12 mouse cellular contexts compared by ENCODE assay signal in the genomic region with DNA sequence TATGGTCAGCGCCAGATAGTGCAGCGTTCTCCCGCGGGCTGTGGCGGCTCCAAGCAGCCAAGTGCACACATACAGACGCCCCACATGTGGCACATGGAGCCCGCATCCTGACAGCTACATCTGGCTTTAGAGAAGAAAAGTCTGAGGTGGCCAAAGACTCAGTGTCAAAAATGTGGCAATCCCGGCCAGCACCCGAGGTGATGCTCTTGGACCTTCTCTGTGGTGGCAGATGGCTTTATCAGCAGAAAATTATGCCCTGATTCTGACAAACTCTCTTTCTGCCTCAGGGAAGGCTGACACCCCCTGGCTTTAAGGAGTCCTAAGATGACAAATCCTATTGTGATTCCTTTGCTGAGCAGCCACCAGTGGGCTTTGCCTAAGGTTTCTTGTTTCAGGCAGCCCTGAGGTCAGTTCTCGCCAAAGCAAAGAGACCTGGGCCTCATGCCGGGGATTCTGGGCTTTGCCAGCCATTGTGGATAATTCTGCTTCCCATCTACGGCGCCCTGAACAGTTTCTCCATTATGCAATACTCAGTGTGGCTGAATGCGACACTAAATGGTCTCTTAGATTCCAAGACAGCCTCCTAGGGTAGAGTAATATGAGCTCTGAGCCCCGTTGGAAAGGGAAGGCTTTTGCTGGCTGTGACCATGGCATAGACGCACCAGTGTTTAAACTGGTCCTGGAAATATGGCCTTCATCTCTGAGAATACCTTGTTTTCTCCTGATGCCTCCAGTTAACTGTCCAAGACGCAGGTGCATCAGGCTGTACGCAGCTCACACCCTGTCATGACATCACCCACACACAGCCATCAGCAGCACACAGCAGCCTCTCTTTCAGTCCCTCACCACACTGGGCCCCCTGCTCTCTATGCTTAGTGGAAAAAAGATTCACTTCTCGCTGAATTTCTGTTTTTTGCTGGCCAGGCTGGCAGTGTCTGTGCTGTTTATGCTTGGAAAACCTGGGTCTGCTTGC.
DNase-seq lines count a peak whose midpoint lies in the region; TF ChIP-seq lines count a peak whose summit lies in the region.
"Had no signal": no experiment of that assay in that cellular context is flagged by ENCODE, and none has a peak within 500 bp of the region (broad histone marks: within the 10 kb centered on the region; RNA-seq: fewer than 3 reads in every experiment).

No protein-coding gene starts in this region.

- H3K4me1 ChIP-seq in heart, embryonic 10.5 days = peaks cover 7% of the 10 kb centered on the region; the same call in 1 of the 2 replicates
- H3K4me1 ChIP-seq: midbrain, embryonic 12.5 days; stomach, embryonic 15.5 days had no signal

- no peak overlapping the region for H3K27ac ChIP-seq in heart, embryonic 10.5 days
- H3K27ac ChIP-seq: liver, embryonic 14.5 days; midbrain, embryonic 12.5 days; stomach, embryonic 15.5 days had no signal

- H3K36me3 ChIP-seq in heart, embryonic 10.5 days = peaks cover 4% of the 10 kb centered on the region; the same call in 1 of the 2 replicates
- H3K36me3 ChIP-seq: midbrain, embryonic 12.5 days; stomach, embryonic 15.5 days had no signal

- peak; percentile 25 to 43 for DNase-seq in heart, adult 9 months (ENCODE audit: low spot score in 2 of 2)
- DNase-seq in heart, embryonic 10.5 days (ENCODE audit: low spot score) = no peak
- DNase-seq in Muller cell, postnatal 12 days (ENCODE audit: inconsistent ontology term) = peak; percentile 48
- DNase-seq in brain, embryonic 14.5 days (ENCODE audit: low read depth) = peak; percentile 43
- peak; percentile 54 for DNase-seq in heart, postnatal 25 days (ENCODE audit: low spot score)
- DNase-seq in neural tube, embryonic 10.5 days (ENCODE audit: extremely low spot score, low spot score) = no peak
- no peak for DNase-seq in spleen, postnatal 14 days (ENCODE audit: low spot score in 2 of 2)
- DNase-seq: adrenal gland, postnatal 25 days; kidney, postnatal 25 days had no signal

- no peak for TF ChIP-seq CTCF in brain, embryonic 14.5 days (IDR thresholded peaks at IDR 0.05; ENCODE audit: borderline replicate concordance, extremely low read depth, insufficient read depth, insufficient read length)

- intact Hi-C loops in heart, postnatal 25 days (cut with DNase I) = no loop called here

- no peak for TF ChIP-seq POLR2A in brain, embryonic 14.5 days (IDR thresholded peaks at IDR 0.05; ENCODE audit: borderline replicate concordance, extremely low read depth, insufficient read depth, insufficient read length, poor library complexity, severe bottlenecking)

- no peak overlapping the region for H3K4me3 ChIP-seq in heart, embryonic 10.5 days
- H3K4me3 ChIP-seq: midbrain, embryonic 12.5 days; stomach, embryonic 15.5 days had no signal

- H3K27me3 ChIP-seq in heart, embryonic 10.5 days (ENCODE audit: insufficient read depth, poor library complexity, severe bottlenecking) = no peaks in the 10 kb centered on the region
- H3K27me3 ChIP-seq: midbrain, embryonic 12.5 days; stomach, embryonic 15.5 days had no signal

- H3K9me3 ChIP-seq in heart, embryonic 10.5 days = no peaks in the 10 kb centered on the region
- H3K9me3 ChIP-seq: midbrain, embryonic 12.5 days; stomach, embryonic 15.5 days had no signal

- WGBS in heart, embryonic 10.5 days = 73% methylated on average over 19 of the region's 19 CpGs

Comparison
In these comparisons a context has a peak if more than half of its experiments do, and no peak if none do; other contexts are left out.
1. DNase-seq: peak in heart, adult 9 months (2 of 2), Muller cell, postnatal 12 days (single experiment), brain, embryonic 14.5 days (single experiment) and heart, postnatal 25 days (single experiment); none in heart, embryonic 10.5 days (single experiment), neural tube, embryonic 10.5 days (single experiment) and spleen, postnatal 14 days (0 of 2).